Mouse (Mus musculus) liver, embryonic 14 days (tissue): ENCODE data around the gene Fbxw22. TPM values are rescaled to one million over a fixed set of nuclear protein-coding genes. Genes with fewer than 3 reads are reported as not detected.

Experiments
- polyA plus RNA-seq: library from polyadenylated mRNA; depleted of rRNA; stranded (reverse); fragments of >200 nt; gene quantifications from 2 replicates; pipeline ENCODE4 v1.2.3, GENCODE M21; 2012; rRNA removed

Gene Fbxw22
- not detected in 2 replicates for polyA plus RNA-seq

DNA sequence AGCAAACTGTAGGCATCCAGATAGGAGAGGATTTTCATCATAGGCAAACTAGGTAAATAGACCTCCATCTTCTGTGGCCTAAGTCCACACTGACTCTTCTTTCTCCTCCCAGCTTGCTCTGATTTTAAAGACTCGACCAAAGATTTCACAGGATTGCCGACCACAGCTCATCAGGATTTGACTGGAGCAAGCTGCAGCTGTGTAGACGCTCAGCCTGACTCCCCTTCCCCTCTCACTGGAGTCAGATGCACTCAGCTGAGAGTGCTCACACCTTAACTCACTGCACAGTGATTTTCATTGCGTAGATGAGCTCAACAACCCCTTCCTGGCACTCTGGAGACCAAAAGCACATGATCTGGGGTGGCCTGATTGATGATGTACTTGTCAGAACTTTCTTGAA lies at the start of gene Fbxw22:
TSS of gene Fbxw22 (minus strand) at position 101 of the 400 bp plus-strand sequence.

DNA sequence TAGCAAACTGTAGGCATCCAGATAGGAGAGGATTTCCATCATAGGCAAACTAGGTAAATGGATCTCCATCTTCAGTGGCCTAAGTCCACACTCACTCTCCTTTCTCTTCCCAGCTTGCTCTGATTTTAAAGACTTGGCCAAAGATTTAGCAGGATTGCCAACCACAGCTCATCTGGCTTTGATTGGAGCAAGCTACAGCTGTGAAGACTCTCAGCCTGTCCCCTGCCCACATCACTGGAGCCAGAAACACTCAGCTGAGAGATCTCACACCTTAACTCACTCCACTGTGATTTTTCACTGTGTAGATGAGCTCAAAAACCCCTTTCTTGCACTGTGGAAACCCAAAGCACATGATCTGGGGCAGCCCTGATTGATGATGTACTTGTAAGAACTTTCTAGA lies 44.9 kb upstream of the Fbxw22 start, which contains the start of gene Fbxw16:
TSS of gene Fbxw16 (minus strand) at position 101 of the 400 bp plus-strand sequence.

DNA sequence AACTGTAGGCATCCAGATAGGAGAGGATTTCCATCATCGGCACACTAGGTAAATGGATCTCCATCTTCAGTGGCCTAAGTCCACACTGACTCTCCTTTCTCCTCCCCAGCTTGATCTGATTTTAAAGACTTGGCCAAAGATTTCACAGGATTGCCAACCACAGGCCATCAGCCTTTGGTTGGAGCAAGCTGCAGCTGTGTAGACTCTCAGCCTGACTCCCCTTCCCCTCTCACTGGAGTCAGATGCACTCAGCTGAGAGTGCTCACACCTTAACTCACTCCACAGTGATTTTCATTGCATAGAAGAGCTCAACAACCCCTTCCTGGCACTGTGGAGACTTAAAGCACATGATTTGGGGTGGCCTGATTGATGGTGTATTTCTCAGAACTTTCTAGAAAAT lies 64.5 kb downstream of the Fbxw22 start, which contains the start of gene Fbxw28:
TSS of gene Fbxw28 (minus strand) at position 101 of the 400 bp plus-strand sequence.

Other genes with a start within 250 kb of the Fbxw22 start
- not detected in 2 replicates for gene Fbxw21, start 242.3 kb downstream of the Fbxw22 start, polyA plus RNA-seq
- not detected in 2 replicates for gene Fbxw13, start 208.3 kb downstream of the Fbxw22 start, polyA plus RNA-seq
- gene Fbxw20, start 169.5 kb downstream of the Fbxw22 start, polyA plus RNA-seq = 0.02 TPM in 1 of 2 replicates, not detected in the other
- not detected in 2 replicates for gene Fbxw14, start 116.6 kb downstream of the Fbxw22 start, polyA plus RNA-seq
- gene Fbxw28, start 64.6 kb downstream of the Fbxw22 start, polyA plus RNA-seq = not detected in 2 replicates
- gene Fbxw16, start 44.8 kb upstream of the Fbxw22 start, polyA plus RNA-seq = not detected in 2 replicates
- not detected in 2 replicates for gene Fbxw19, start 91.6 kb upstream of the Fbxw22 start, polyA plus RNA-seq
- gene Fbxw15, start 164.0 kb upstream of the Fbxw22 start, polyA plus RNA-seq = 0.02 TPM in 1 of 2 replicates, not detected in the other
- 0.02 TPM in 1 of 2 replicates, not detected in the other for gene Fbxw24, start 221.8 kb upstream of the Fbxw22 start, polyA plus RNA-seq